Mouse (Mus musculus) forebrain, postnatal 0 days (tissue): Measurements from ENCODE around the gene Gm49388. TPM values are rescaled to one million over a fixed set of nuclear protein-coding genes. Genes with fewer than 3 reads are reported as not detected.
A peak's percentile ranks its signal among the peaks of the same experiment; 100 is the strongest.
"Not testable (repeated sequence)": the region's sequence is repeated elsewhere in the genome, so short reads cannot be mapped to it uniquely, and the experiment has no call there.

ENCODE experiments used
- ATAC-seq: fragments of 200-750 bp; cut with Nextera tagmentation; 2 replicates; pipeline ENCODE4 v1.8.0; 2017; ENCODE audit warnings: mild to moderate bottlenecking, moderate library complexity
- DNase-seq: peaks from one replicate; pipeline ENCODE4 v3.0.0-alpha.2; 2015
- H3K27ac ChIP-seq: fragments of 300-500 bp; sonication (generic); 2 replicates; pipeline ENCODE4 v1.5.1; 2014; ENCODE audit warnings: low read depth, mild to moderate bottlenecking, antibody characterized with exemption, low read length, moderate library complexity, mixed read lengths
- H3K27me3 ChIP-seq: fragments of 300-500 bp; sonication (generic); 2 replicates; pipeline ENCODE4 v1.6.1; 2014; ENCODE audit warnings: mild to moderate bottlenecking, low read length, mixed read lengths; ENCODE audit not compliant: insufficient read depth
- H3K36me3 ChIP-seq: fragments of 300-500 bp; sonication (generic); 2 replicates; pipeline ENCODE4 v1.6.1; 2014; ENCODE audit warnings: mild to moderate bottlenecking, moderate library complexity; ENCODE audit not compliant: insufficient read depth
- H3K4me1 ChIP-seq: fragments of 300-500 bp; sonication (generic); 2 replicates; pipeline ENCODE4 v1.6.1; 2014; ENCODE audit warnings: antibody characterized with exemption; ENCODE audit not compliant: insufficient read depth
- H3K4me2 ChIP-seq: fragments of 300-500 bp; sonication (generic); 2 replicates; pipeline ENCODE4 v1.6.1; 2014; ENCODE audit warnings: low read depth, mild to moderate bottlenecking, moderate library complexity
- H3K4me3 ChIP-seq: fragments of 300-500 bp; sonication (generic); 2 replicates; pipeline ENCODE4 v1.5.1; 2014; ENCODE audit warnings: low read depth, low read length, mixed read lengths
- H3K9ac ChIP-seq: fragments of 300-500 bp; sonication (generic); 2 replicates; pipeline ENCODE4 v1.6.1; 2014; ENCODE audit warnings: mild to moderate bottlenecking
- H3K9me3 ChIP-seq: fragments of 300-500 bp; sonication (generic); 2 replicates; pipeline ENCODE4 v1.6.1; 2016; ENCODE audit warnings: low read length
- CTCF ChIP-seq: sonication (generic); IDR thresholded peaks from 2 replicates; pipeline ENCODE4 v1.5.1; 2016; ENCODE audit warnings: antibody characterized with exemption, control low read depth, low read depth
- WGBS: fragments of 180-500 bp; shearing (Covaris S2); extraction: QIAGEN DNeasy Blood & Tissue Kit; methylation state at CpG from one replicate; pipeline ENCODE4 v1.1.7; 2014; 5-methylcytosine and 5-hydroxymethylcytosine counted together
- polyA plus RNA-seq: library from polyadenylated mRNA; unstranded; fragments of >200 nt; fragmentation: Nextera tagmentation; extraction: Ambion mirVana; gene quantifications from 2 replicates; pipeline ENCODE4 v1.2.1, GENCODE M21; 2015
- total RNA-seq: library from RNA; depleted of rRNA; stranded (reverse); fragments of >200 nt; gene quantifications from 2 replicates; pipeline ENCODE4 v1.2.3, GENCODE M21; 2014

The Gm49388 gene
- total and polyA plus RNA-seq, 2 experiments from 2014 or later, result 0.05 TPM; not detected in 1

DNA sequence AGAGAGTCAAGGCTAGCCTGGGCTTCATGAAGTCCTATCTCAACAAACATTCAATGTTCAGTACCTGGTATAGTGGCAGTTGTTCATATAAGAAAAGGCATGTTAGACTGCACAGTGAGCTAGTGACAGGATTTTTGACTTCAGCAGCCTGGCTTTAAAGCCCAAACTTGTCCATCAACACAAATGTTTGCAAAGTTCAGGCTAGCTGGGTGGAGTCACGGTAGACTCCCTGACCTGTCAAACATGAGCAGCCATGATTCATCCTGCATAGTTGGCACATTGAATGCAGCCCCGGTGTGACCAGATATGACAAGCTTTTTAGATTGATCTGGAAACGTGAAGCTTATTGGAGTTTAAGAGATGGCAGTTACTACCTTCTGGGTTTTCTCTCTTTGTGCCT, 13.3 kb upstream of the Gm49388 start:
- DNase-seq (no peak), ATAC-seq (no peak)
- Histone ChIP-seq H3K36me3 (peaks cover 13% of the 10 kb centered on the region), H3K9ac (no peak overlapping the region), H3K4me1 (peaks cover 7% of the 10 kb centered on the region), H3K27me3 (no peaks in the 10 kb centered on the region), H3K4me2 (no peak overlapping the region), H3K9me3 (no peaks in the 10 kb centered on the region), H3K27ac (no peak overlapping the region), H3K4me3 (no peak overlapping the region)
- TF ChIP-seq CTCF, result no peak
- 87% methylated on average over 3 of the region's 3 CpGs for whole genome bisulfite sequencing

DNA sequence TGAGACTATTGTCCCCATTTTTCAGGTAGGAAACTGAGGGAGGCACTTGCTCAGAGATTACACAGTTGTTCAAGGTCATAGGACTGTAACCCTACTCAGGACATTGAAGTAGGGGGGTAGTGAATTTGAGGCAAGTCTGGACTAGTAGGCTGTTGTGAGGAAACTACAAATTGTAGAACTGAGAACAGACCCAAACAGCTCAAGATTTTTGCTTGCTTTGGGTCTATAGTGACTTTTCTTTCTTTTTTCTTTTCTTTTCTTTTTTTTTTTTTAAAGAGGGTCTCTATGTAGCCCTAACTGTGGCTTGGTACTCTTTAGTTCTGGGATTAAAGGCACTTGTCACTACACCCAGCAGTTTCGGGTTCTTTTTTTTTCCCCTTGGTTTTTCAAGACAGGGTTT, 12.9 kb upstream of the Gm49388 start:
- H3K4me1 ChIP-seq, result peaks cover 7% of the 10 kb centered on the region
- no peak for ATAC-seq
- no peaks in the 10 kb centered on the region for H3K27me3 ChIP-seq
- TF ChIP-seq CTCF, result no peak
- no peak overlapping the region for H3K9ac ChIP-seq
- no peak overlapping the region for H3K4me3 ChIP-seq
- 87% methylated on average over 1 of the region's 1 CpGs for WGBS
- no peak overlapping the region for H3K27ac ChIP-seq
- H3K4me2 ChIP-seq, result no peak overlapping the region
- H3K36me3 ChIP-seq, result peaks cover 8% of the 10 kb centered on the region
- no peaks in the 10 kb centered on the region for H3K9me3 ChIP-seq
- DNase-seq, result no peak

DNA sequence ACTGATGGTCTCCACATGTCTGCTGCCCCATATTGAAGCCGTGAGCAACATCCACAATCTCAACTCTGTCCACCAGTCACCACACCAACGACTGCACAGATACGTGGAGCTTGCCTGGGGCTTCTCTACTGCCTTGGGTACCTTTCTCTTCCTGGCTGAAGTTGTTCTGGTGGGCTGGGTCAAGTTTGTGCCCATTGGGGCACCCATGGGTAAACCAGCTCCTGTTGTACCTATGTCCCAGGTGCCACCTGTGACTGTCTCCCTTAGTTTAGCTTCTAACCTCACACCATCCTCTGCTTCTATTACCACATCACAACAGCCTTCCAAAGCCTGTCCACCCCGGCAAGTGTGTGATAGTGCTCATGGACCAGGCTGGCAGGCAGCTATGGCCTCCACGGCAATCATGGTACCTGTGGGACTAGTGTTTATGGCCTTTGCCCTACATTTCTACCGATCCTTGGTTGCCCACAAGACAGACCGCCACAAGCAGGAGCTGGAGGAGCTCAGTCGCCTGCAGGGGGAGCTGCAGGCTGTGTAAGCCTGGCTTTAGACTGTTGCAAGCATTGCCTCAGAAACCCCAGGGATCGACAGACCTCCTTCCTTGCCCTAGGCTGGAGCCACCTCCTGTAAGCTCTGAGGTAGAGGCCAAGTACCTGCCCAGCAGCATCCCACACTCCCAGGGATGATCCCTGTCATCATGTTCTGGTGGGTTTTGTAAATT, 11.6 kb upstream of the Gm49388 start:
- Histone ChIP-seq H3K4me2 (no peak overlapping the region), H3K4me3 (no peak overlapping the region), H3K27me3 (no peaks in the 10 kb centered on the region), H3K9ac (no peak overlapping the region), H3K9me3 (no peaks in the 10 kb centered on the region), H3K27ac (no peak overlapping the region), H3K36me3 (no peaks in the 10 kb centered on the region), H3K4me1 (peaks cover 6% of the 10 kb centered on the region; the same call in 1 of the 2 replicates)
- ATAC-seq (no peak), DNase-seq (peak; percentile 65)
- WGBS, result 41% methylated on average over 9 of the region's 9 CpGs
- peak; percentile 76 for TF ChIP-seq CTCF

DNA sequence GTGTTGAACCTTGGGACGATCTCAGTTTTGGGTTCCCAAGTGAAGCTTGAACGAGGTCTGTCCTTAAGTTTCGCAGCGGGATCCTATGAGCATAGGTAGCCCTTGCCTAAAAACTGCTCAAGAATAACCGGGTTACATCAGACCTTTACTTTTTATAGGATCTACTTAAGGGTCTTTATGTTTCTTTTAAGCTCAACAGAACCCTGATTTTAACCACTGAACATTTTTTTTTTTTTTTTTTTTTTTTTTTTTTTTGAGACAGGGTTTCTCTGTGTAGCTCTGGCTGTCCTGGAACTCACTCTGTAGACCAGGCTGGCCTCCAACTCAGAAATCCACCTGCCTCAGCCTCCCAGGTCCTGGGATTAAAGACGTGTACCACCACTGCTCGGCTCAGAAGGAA, 9.6 kb upstream of the Gm49388 start:
- H3K4me2 ChIP-seq, result peak overlapping the region; percentile 72
- not testable (repeated sequence) for H3K27me3 ChIP-seq, ATAC-seq, H3K4me1 ChIP-seq, H3K36me3 ChIP-seq, H3K9me3 ChIP-seq, DNase-seq
- peak overlapping the region; percentile 79; the same call in 1 of the 2 replicates for H3K9ac ChIP-seq
- H3K4me3 ChIP-seq, result peak overlapping the region; percentile 80
- peak overlapping the region; percentile 97 for H3K27ac ChIP-seq
- 76% methylated on average over 7 of the region's 7 CpGs for WGBS

DNA sequence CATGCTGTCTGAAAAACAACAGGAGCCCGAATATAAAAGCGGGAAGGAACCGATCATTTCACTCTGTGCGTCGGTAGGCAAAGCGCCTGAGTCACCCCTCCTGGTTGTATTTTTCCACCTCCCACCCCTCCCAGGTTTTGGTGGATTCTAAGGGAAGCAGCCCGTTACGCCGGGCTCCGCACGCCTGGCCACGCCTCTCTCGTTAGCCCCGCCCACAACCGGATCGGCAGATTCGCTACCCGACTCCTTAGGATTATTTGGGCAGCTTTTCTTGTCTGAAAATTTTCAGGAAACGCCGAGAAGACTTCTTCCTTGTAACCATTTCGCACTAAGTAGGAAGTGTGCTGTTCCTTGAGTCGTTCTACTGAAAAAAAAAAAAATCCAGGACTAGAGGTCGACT, 9.0 kb upstream of the Gm49388 start, which contains the start of gene Setd1a:
Gene Setd1a, plus strand, starts transcription at position 245 of the 400 bp plus-strand sequence.
- no peak for TF ChIP-seq CTCF
- WGBS, result under 1% methylated on average over 23 of the region's 23 CpGs
- peak; percentile 81 for ATAC-seq
- peak within 1 kb of the TSS; percentile 80 for H3K4me3 ChIP-seq
- peak within 1 kb of the TSS; percentile 72 for H3K4me2 ChIP-seq
- H3K27me3 ChIP-seq, result no peaks in the 10 kb centered on the region
- peaks cover 14% of the 10 kb centered on the region for H3K36me3 ChIP-seq
- H3K27ac ChIP-seq, result peak within 1 kb of the TSS; percentile 97
- H3K9ac ChIP-seq, result peak within 1 kb of the TSS; percentile 79
- H3K9me3 ChIP-seq, result no peaks in the 10 kb centered on the region
- peak; percentile 94 for DNase-seq
- peaks cover 6% of the 10 kb centered on the region; the same call in 1 of the 2 replicates for H3K4me1 ChIP-seq

DNA sequence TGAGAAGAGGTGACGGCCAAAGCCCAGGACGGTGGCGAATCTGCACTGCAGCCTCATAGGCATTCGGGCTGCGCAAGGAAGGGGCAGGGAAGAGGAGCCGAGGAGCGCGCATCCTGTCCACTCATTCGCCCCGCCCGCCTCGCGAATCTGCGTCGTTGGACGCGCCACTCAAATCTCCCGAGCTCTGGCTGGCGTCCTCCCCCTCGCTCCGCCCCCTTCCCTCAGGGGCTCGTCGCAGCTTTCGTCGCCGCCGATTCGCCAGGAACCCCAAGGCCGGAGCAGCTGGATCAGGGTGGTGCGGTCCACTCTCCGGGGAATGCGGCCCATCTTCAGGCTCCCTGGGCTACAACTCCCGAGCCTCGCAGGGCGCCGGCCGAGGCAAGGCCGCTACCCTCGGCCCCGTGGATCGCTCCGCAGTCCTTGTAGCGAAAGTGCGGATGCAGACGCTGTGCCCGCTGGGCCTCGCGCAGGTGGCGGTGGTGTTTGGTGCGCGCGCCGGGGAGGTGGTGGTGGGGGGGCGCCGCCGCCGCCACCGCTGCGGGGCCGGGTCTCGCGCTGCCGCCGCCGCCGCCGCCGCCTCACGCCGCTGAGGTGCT, 8.4 kb upstream of the Gm49388 start:
- DNase-seq, result peak; percentile 99
- Histone ChIP-seq H3K27ac (peak overlapping the region; percentile 97), H3K27me3 (no peaks in the 10 kb centered on the region), H3K9ac (peak overlapping the region; percentile 79), H3K9me3 (no peaks in the 10 kb centered on the region), H3K4me3 (peak overlapping the region; percentile 80), H3K4me1 (peaks cover 6% of the 10 kb centered on the region; the same call in 1 of the 2 replicates), H3K36me3 (peaks cover 18% of the 10 kb centered on the region), H3K4me2 (peak overlapping the region; percentile 72)
- no peak for TF ChIP-seq CTCF
- WGBS, result 1% methylated on average over 60 of the region's 70 CpGs
- ATAC-seq, result peak; percentile 96
